8 mouse cellular contexts compared by ENCODE assay signal in the genomic region with DNA sequence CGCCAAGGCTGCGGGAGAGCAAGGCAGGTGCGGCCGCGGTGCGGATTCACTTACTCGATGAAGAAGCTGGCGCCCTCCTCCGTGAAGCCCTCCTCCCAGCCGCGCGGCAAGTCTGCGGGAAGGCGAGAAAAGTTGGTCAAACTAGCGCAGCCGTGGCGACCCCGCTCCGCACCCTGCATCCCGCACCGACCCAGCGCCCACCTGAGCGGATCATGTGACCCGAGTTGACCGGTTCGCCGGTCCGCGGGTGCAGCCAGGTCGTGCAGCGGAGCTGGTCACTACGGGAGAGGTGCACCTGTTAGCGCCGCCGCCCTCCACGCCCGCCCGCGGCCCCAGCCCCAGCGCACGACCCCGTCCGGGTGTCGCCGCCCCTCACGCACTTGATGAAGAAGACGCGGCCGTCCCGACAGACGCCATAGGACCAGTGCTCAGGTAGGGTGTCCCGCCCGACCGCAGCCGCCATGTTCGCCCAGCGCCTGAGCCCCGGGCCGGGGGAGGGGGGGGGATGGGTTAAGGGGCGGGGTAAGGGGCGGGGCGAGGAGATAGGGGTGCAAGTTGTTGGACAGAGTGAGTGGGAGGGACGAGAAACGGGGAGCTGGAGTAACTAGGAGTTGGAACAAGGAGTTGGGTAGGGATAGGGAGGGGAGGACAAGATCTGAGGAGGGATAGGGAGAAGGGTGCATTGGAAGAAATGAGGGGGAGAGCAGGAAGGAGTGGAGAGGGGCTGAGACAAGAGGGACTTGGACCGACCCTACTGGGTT. TPM values are rescaled to one million over a fixed set of nuclear protein-coding genes. Genes with fewer than 3 reads are reported as not detected.
A peak's percentile ranks its signal among the peaks of the same experiment; 100 is the strongest.
DNase-seq lines count a peak whose midpoint lies in the region; ATAC-seq and TF ChIP-seq lines count a peak whose summit lies in the region.

A gene (minus strand): TSS at position 506 of the 761 bp plus-strand sequence.

- no peak within 1 kb of the TSS for H3K27ac ChIP-seq in heart, adult 2 months
- no peak within 1 kb of the TSS for H3K27ac ChIP-seq in liver, embryonic 14.5 days

- TF ChIP-seq POLR2A in heart, adult 2 months (IDR thresholded peaks at IDR 0.05; ENCODE audit: insufficient read depth, low read depth, low read length): no peak

- peak within 1 kb of the TSS; percentile 91 for H3K4me2 ChIP-seq in liver, embryonic 14.5 days (ENCODE audit: low read depth)

- H3K36me3 ChIP-seq in heart, adult 2 months (ENCODE audit: control insufficient read depth, insufficient read depth, low read length): no peaks in the 10 kb centered on the region
- H3K36me3 ChIP-seq in liver, embryonic 14.5 days (replicated peaks; ENCODE audit: control insufficient read depth, insufficient read depth, low read depth): no peaks in the 10 kb centered on the region

- H3K4me3 ChIP-seq in heart, adult 2 months: peak within 1 kb of the TSS; percentile 67
- H3K4me3 ChIP-seq in liver, embryonic 14.5 days (ENCODE audit: insufficient read depth in 1 of 2, low read depth in 2 of 2, low read length in 2 of 2): peak within 1 kb of the TSS; percentile 66 to 67

- DNase-seq in heart, adult 18-20 months: peak; percentile 38 to 39
- DNase-seq in heart, adult 8-10 months (ENCODE audit: low spot score): no peak
- peak; percentile 18 for DNase-seq in cerebellum, adult 8-10 months
- peak; percentile 44 to 45 for DNase-seq in heart, adult 2 months
- peak; percentile 70 for DNase-seq in kidney, adult 9 months
- peak in 1 of 3 experiments; percentile 49 for DNase-seq in liver, embryonic 14.5 days (ENCODE audit: low read depth in 3 of 3, low spot score in 3 of 3)
- peak; percentile 85 for DNase-seq in neural tube, embryonic 10.5 days (ENCODE audit: extremely low spot score, low spot score)
- DNase-seq in thymus, postnatal 10 days (ENCODE audit: low spot score in 2 of 2): peak; percentile 42 to 55

- intact Hi-C loops in heart, adult 2 months (cut with DNase I): no loop called here

- H3K27me3 ChIP-seq in heart, adult 2 months (ENCODE audit: control insufficient read depth, insufficient read depth, low read length): peaks cover 5% of the 10 kb centered on the region; the same call in 1 of the 2 replicates
- H3K27me3 ChIP-seq in liver, embryonic 14.5 days (ENCODE audit: control insufficient read depth, insufficient read depth, low read length): peaks cover 28% of the 10 kb centered on the region

- peak; percentile 73 for ATAC-seq in liver, embryonic 14.5 days (ENCODE audit: insufficient read depth)

- H3K9ac ChIP-seq in heart, adult 2 months (ENCODE audit: low read depth, low read length): peak within 1 kb of the TSS; percentile 47
- H3K9ac ChIP-seq in liver, embryonic 14.5 days (replicated peaks): peak within 1 kb of the TSS; percentile 57

- H3K4me1 ChIP-seq in heart, adult 2 months (ENCODE audit: control insufficient read depth, insufficient read depth, low read length): peaks cover 2% of the 10 kb centered on the region
- H3K4me1 ChIP-seq in liver, embryonic 14.5 days (replicated peaks; ENCODE audit: control insufficient read depth in 2 of 2, insufficient read depth in 2 of 2, low read length in 1 of 2): peaks cover 4 to 5% of the 10 kb centered on the region in 2 experiments; a peak in 1 of 4 replicates

- TF ChIP-seq CTCF in heart, adult 2 months (IDR thresholded peaks at IDR 0.05): no peak
- no peak for TF ChIP-seq CTCF in liver, embryonic 14.5 days (IDR thresholded peaks at IDR 0.05; ENCODE audit: low read depth)

- no peaks in the 10 kb centered on the region for H3K9me3 ChIP-seq in liver, embryonic 14.5 days (ENCODE audit: control insufficient read depth, low read length)

- 2% methylated on average over 65 of the region's 65 CpGs for WGBS in heart, adult 2 months
- under 1% methylated on average over 65 of the region's 65 CpGs for WGBS in liver, embryonic 14.5 days (ENCODE audit: insufficient replicate concordance)

- H3K79me2 ChIP-seq in heart, adult 2 months (replicated peaks; ENCODE audit: control insufficient read depth, insufficient read depth, low read length): no peaks in the 10 kb centered on the region

- TF ChIP-seq EP300 in heart, adult 2 months (IDR thresholded peaks at IDR 0.05; ENCODE audit: insufficient read depth, low read depth, low read length): no peak
- no peak for TF ChIP-seq EP300 in liver, embryonic 14.5 days (IDR thresholded peaks at IDR 0.05; ENCODE audit: low read depth)

RNA-seq across cellular contexts. Expression of the gene that starts here (rescaled TPM):
- total RNA-seq in heart, adult 18-20 months (2021): 1 to 10 TPM; 5.1 to 5.3 TPM
- total RNA-seq in heart, adult 8-10 months (2022): 1 to 10 TPM; 4.2 to 9.8 (median 6.5) TPM
- total RNA-seq in heart, adult 2 months (2021): 1 to 10 TPM; 4.5 to 6.3 TPM
- 13.7 and 19.3 TPM in 2 replicates for polyA plus RNA-seq in heart, adult 2 months (2012; rRNA removed)
- polyA plus RNA-seq in liver, embryonic 14.5 days (2012; rRNA removed): 2.0 and 2.1 TPM in 2 replicates
- polyA plus RNA-seq in liver, embryonic 14.5 days (2014; fragmentation: Nextera tagmentation; extraction: Ambion mirVana): 1.3 and 1.5 TPM in 2 replicates
